Mouse (Mus musculus) hindbrain, embryonic 15.5 days (tissue): ENCODE measurements around the gene Igfbp5. TPM values are rescaled to one million over a fixed set of nuclear protein-coding genes. Genes with fewer than 3 reads are reported as not detected.

Experiments
- ATAC-seq: fragments of 200-750 bp; cut with Nextera tagmentation; 2 replicates; pipeline ENCODE4 v1.8.0; 2017; ENCODE audit warnings: low read depth, moderate number of reproducible peaks, moderate TSS enrichment; ENCODE audit not compliant: low FRiP score
- H3K27ac ChIP-seq: fragments of 300-500 bp; sonication (generic); replicated peaks from 2 replicates; pipeline ENCODE4 v1.5.1; 2015; ENCODE audit warnings: mild to moderate bottlenecking, inconsistent platforms
- H3K27me3 ChIP-seq: fragments of 300-500 bp; sonication (generic); 2 replicates; pipeline ENCODE4 v1.6.1; 2015; ENCODE audit warnings: control low read depth, inconsistent platforms
- H3K36me3 ChIP-seq: fragments of 300-500 bp; sonication (generic); 2 replicates; pipeline ENCODE4 v1.6.1; 2015; ENCODE audit warnings: control low read depth, inconsistent platforms
- H3K4me1 ChIP-seq: fragments of 300-500 bp; sonication (generic); replicated peaks from 2 replicates; pipeline ENCODE4 v1.6.1; 2015; ENCODE audit warnings: control low read depth, inconsistent platforms
- H3K4me2 ChIP-seq: fragments of 300-500 bp; sonication (generic); 2 replicates; pipeline ENCODE4 v1.6.1; 2015; ENCODE audit warnings: moderate library complexity, mild to moderate bottlenecking, inconsistent platforms
- H3K4me3 ChIP-seq: fragments of 300-500 bp; sonication (generic); 2 replicates; pipeline ENCODE4 v1.5.1; 2015; ENCODE audit warnings: mild to moderate bottlenecking, inconsistent platforms
- H3K9ac ChIP-seq: fragments of 300-500 bp; sonication (generic); 2 replicates; pipeline ENCODE4 v1.6.1; 2015; ENCODE audit warnings: inconsistent platforms
- H3K9me3 ChIP-seq: fragments of 300-500 bp; sonication (generic); 2 replicates; pipeline ENCODE4 v1.6.1; 2016; ENCODE audit warnings: control low read depth, inconsistent platforms
- WGBS: fragments of 180-500 bp; shearing (Covaris S2); methylation state at CpG from one replicate; pipeline ENCODE4 v1.1.7; 2015; 5-methylcytosine and 5-hydroxymethylcytosine counted together
- polyA plus RNA-seq: library from polyadenylated mRNA; unstranded; fragments of >200 nt; fragmentation: Nextera tagmentation; extraction: Ambion mirVana; gene quantifications from 2 replicates; pipeline ENCODE4 v1.2.1, GENCODE M21; 2015

The Igfbp5 gene
- polyA plus RNA-seq, 1 experiment from 2014 or later = 56.5 TPM

DNA sequence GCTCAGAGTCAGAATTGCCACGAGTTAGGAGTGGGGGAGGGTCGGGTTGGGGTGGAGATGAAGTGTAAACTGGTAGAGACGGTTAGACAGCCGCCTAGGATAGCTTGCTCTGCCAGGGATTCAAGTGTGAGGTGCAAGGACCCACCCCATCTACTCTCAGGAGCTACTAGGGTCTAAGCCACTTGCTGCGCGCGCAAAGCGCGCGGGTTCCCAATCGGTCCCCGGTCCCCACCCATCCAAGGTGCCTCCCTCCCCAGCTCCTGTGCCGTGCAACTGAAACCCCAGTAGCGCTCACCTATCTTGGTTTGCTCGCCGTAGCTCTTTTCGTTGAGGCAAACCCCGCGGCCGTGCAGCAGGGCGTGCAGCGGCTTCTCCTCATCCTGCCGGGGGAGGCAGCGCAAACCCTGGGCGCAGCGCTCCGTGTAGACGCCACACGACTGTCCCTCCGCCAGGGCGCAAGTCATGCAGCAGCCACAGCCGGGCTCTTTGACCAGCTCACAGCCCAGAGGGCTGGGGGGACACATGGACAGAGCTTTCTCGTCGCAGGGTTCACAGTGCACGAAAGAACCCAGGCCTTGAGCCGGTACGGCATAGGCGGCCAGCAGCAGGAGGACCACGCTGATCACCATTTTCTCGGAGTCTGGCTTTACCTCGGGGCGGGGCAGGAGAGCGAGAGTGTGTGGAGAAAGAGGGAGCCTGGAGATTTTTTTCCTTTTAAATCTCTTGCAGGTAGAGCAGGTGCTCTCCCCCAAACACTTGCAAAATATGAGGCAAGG lies 985 bp downstream of the Igfbp5 start:
- peak; percentile 12; the same call in 1 of the 2 replicates for ATAC-seq
- under 1% methylated on average over 43 of the region's 43 CpGs for WGBS
- no peaks in the 10 kb centered on the region for H3K9me3 ChIP-seq
- peak overlapping the region; percentile 98 for H3K4me2 ChIP-seq
- H3K4me1 ChIP-seq = peaks cover 62% of the 10 kb centered on the region
- 0 out of 2 replicates have a peak, but pooled peaks cover 4% of the 10 kb centered on the region for H3K27me3 ChIP-seq
- H3K4me3 ChIP-seq = peak overlapping the region; percentile 54
- H3K36me3 ChIP-seq = no peaks in the 10 kb centered on the region
- H3K27ac ChIP-seq = peak overlapping the region; percentile 78
- H3K9ac ChIP-seq = peak overlapping the region; percentile 64

- Histone ChIP-seq H3K27me3 (0 out of 2 replicates have a peak, but pooled peaks cover 4% of the 10 kb centered on the region), H3K36me3 (no peaks in the 10 kb centered on the region), H3K4me1 (peaks cover 57% of the 10 kb centered on the region), H3K9me3 (no peaks in the 10 kb centered on the region), H3K27ac (peak overlapping the region; percentile 78), H3K4me2 (peak overlapping the region; percentile 98), H3K9ac (peak overlapping the region; percentile 64; the same call in 1 of the 2 replicates), H3K4me3 (peak overlapping the region; percentile 54)
- under 1% methylated on average over 16 of the region's 16 CpGs for whole genome bisulfite sequencing
- ATAC-seq = no peak
Observed at GRCm38 (mm10) chr1:72873078-72873477, 1.6 kb downstream of the Igfbp5 start.

DNA sequence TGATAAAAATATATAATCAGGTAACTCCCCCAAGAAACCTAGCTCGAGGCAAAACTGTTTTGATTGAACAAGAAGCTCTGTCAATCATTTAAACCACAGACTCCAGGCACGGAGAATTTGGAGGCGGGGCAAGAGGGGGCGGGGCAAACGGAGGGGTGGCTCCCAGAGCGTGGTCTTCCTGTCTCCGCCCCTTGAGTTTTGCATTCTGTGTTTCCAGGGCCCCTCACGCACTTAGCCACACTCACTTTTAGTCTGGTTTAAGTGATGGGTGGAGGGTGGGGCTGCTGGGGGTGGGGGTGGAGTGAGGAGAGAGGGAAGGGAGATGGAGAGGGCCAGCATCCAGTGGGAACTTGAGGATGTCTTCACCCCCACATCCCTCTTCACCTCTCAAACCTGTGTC lies 2.2 kb downstream of the Igfbp5 start:
- H3K4me1 ChIP-seq = peaks cover 55% of the 10 kb centered on the region
- peak overlapping the region; percentile 98 for H3K4me2 ChIP-seq
- H3K36me3 ChIP-seq = no peaks in the 10 kb centered on the region
- H3K4me3 ChIP-seq = peak overlapping the region; percentile 54
- peak overlapping the region; percentile 22; the same call in 1 of the 2 replicates for H3K9ac ChIP-seq
- 0 out of 2 replicates have a peak, but pooled peaks cover 4% of the 10 kb centered on the region for H3K27me3 ChIP-seq
- H3K27ac ChIP-seq = peak overlapping the region; percentile 78
- WGBS = under 1% methylated on average over 8 of the region's 8 CpGs
- no peaks in the 10 kb centered on the region for H3K9me3 ChIP-seq
- peak; percentile 53 for ATAC-seq

DNA sequence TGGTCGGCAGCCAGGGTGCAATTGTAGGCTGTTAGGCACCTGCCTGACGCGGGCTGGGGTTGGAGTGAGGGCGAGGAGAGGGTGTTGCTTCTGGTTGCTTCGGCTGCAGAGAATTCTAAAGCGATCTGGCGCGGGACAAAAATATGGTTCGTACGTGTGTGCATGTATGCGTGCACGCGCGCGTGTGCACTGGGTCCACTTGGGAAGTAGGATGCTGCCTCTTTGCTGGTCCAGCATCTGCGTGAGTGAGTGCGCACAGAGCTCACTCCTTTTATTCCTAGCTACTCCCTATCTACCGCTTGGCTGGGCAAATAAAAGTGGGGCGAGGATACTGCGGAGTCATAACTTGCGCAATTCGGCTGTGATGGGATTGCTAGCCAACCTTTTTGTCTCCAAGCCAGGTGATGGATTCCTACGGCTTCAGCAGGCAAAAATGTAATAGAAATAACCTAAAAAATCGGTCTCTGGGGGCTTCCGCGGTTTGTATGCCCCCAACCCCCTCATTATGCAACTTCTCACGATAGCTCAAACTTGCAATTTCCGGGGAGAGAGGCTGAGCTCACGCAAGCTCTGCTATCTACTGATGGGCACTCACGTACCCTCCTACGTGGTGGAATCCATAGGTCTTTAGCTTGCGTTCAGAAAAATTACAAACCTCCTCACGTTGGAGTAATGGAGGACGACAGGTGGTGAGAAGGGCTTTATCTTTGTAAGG lies 2.8 kb downstream of the Igfbp5 start:
- Histone ChIP-seq H3K27me3 (0 out of 2 replicates have a peak, but pooled peaks cover 4% of the 10 kb centered on the region), H3K9me3 (no peaks in the 10 kb centered on the region), H3K4me3 (peak overlapping the region; percentile 54), H3K27ac (peak overlapping the region; percentile 65), H3K4me2 (peak overlapping the region; percentile 98), H3K9ac (peak overlapping the region; percentile 45), H3K36me3 (no peaks in the 10 kb centered on the region), H3K4me1 (peaks cover 58% of the 10 kb centered on the region)
- WGBS = under 1% methylated on average over 34 of the region's 34 CpGs
- ATAC-seq = peak; percentile 23

DNA sequence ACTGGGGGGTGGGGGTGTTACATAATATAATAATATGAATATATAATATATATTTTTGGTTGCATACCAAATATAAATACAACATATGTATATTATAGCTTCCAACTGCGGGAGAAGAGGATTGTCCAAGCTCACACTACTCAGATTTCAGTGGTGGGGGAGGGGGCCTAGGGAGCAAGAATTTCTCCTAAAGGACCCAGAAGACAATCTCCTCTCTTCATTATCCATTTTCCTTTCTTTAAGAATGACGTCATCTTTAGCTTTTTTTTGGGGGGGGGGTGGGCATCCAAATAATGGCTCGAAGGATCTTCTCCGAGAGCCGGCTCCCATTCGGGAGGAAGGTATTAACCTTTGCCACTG lies 3.4 kb downstream of the Igfbp5 start:
- peak overlapping the region; percentile 45 for H3K9ac ChIP-seq
- H3K27ac ChIP-seq = peak overlapping the region; percentile 65
- WGBS = under 1% methylated on average over 6 of the region's 6 CpGs
- ATAC-seq = 0 out of 2 replicates have a peak, but pooled peaks have one; percentile 19
- no peaks in the 10 kb centered on the region for H3K36me3 ChIP-seq
- H3K9me3 ChIP-seq = no peaks in the 10 kb centered on the region
- peak overlapping the region; percentile 98 for H3K4me2 ChIP-seq
- peaks cover 59% of the 10 kb centered on the region for H3K4me1 ChIP-seq
- peak overlapping the region; percentile 54 for H3K4me3 ChIP-seq
- H3K27me3 ChIP-seq = 0 out of 2 replicates have a peak, but pooled peaks cover 4% of the 10 kb centered on the region

GRCm38 (mm10) chr1:72870615-72871336 lies 3.9 kb downstream of the Igfbp5 start:
- Histone ChIP-seq H3K9me3 (no peaks in the 10 kb centered on the region), H3K4me3 (peak overlapping the region; percentile 54), H3K9ac (peak overlapping the region; percentile 45), H3K27ac (peak overlapping the region; percentile 65), H3K27me3 (0 out of 2 replicates have a peak, but pooled peaks cover 4% of the 10 kb centered on the region), H3K4me2 (peak overlapping the region; percentile 98), H3K4me1 (peaks cover 61% of the 10 kb centered on the region), H3K36me3 (no peaks in the 10 kb centered on the region)
- 1% methylated on average over 20 of the region's 20 CpGs for WGBS
- ATAC-seq = peak; percentile 59

GRCm38 (mm10) chr1:72869681-72870614 lies 4.7 kb downstream of the Igfbp5 start:
- Histone ChIP-seq H3K36me3 (no peaks in the 10 kb centered on the region), H3K4me1 (peaks cover 55% of the 10 kb centered on the region), H3K4me2 (peak overlapping the region; percentile 98), H3K27me3 (0 out of 2 replicates have a peak, but pooled peaks cover 4% of the 10 kb centered on the region), H3K9me3 (no peaks in the 10 kb centered on the region), H3K9ac (peak overlapping the region; percentile 45), H3K4me3 (peak overlapping the region; percentile 54), H3K27ac (peak overlapping the region; percentile 65)
- no peak for ATAC-seq
- WGBS = 4% methylated on average over 22 of the region's 22 CpGs

DNA sequence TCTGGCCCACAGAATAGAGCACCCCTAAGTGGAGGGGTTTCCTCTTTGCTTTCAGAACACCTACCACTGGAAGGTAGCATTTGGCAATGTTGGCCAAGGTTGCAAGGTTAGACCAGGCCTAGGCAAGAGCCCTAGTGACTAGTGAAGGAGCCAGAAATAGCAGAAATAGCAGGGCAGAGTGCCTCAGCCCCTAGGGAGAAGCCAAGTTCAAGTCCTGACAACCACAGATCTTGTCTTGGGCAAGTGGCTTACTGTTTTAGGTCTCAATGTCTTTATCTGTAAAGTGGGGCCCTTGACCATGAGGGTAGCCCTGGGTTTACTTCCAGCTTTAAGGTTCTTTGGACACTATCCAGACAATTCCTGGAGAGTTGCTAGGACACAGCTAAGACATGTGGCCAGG lies 5.4 kb downstream of the Igfbp5 start:
- Histone ChIP-seq H3K36me3 (no peaks in the 10 kb centered on the region), H3K4me3 (no peak overlapping the region), H3K9ac (no peak overlapping the region), H3K27me3 (0 out of 2 replicates have a peak, but pooled peaks cover 4% of the 10 kb centered on the region), H3K27ac (no peak overlapping the region), H3K4me2 (peak overlapping the region; percentile 98), H3K9me3 (no peaks in the 10 kb centered on the region), H3K4me1 (peaks cover 49% of the 10 kb centered on the region)
- no peak for ATAC-seq

DNA sequence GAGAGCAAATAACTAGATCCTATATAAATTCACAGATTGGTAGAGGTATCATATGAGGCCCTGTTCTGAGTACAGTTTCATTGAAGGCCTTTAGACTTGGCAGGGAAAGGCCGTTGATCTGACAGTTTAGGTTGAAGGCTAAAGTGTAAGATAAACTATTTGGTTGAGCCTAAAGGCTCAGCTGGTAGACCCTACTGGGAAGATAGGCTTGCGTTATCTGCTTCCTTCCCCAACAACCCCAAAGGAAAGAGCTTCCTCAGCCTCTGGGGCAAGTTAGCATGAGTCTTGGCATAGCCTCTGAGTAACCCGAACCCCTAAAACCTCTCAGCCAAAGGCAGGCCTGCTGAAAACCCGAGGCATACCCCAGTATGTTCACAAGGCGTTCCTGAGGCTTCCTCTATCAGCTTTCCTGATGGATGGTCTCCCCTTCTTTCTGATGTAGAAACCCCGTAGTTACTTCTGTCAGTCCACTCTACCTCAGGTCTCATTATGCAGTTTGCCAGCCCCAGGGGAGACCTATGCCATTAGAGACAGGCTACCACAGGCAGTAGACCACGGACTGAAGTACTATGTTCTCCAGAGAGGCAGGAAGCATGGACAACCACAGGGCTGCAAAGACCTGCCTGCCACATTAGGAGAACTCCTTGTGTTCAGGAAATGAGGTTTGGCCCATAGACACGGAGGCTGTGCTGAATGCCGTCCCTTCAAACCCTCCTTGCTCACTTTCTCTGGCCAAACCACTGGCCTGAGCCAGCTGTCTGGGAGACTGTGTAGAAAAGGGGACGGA lies 6.1 kb downstream of the Igfbp5 start:
- no peak for ATAC-seq
- H3K36me3 ChIP-seq = no peaks in the 10 kb centered on the region
- peak overlapping the region; percentile 98; the same call in 1 of the 2 replicates for H3K4me2 ChIP-seq
- H3K27ac ChIP-seq = no peak overlapping the region
- H3K9ac ChIP-seq = no peak overlapping the region
- H3K4me3 ChIP-seq = no peak overlapping the region
- 0 out of 2 replicates have a peak, but pooled peaks cover 4% of the 10 kb centered on the region for H3K27me3 ChIP-seq
- peaks cover 42% of the 10 kb centered on the region for H3K4me1 ChIP-seq
- 71% methylated on average over 10 of the region's 10 CpGs for WGBS
- no peaks in the 10 kb centered on the region for H3K9me3 ChIP-seq

DNA sequence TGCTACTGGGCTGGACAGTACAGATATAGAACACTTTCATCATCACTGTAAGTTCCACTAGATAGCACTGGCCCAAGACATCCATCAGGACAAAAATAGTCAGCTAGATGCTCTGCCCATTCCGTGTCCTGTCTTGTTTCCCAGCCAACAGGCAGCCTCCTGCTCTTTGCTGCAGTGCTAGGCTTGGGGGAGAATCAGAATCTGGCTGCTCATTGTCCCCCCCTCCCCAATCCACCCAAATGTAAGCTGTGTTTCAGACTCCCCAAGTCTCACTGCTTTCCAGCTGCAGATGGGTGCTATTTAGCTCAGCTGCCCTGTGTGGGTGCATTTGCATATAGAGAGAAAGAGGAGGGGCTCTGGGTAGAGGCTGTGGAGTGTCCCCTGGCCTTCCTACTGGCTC lies 7.3 kb downstream of the Igfbp5 start:
- WGBS = 31% methylated on average over 1 of the region's 1 CpGs
- no peak overlapping the region for H3K9ac ChIP-seq
- no peaks in the 10 kb centered on the region for H3K36me3 ChIP-seq
- no peak overlapping the region for H3K27ac ChIP-seq
- peaks cover 31% of the 10 kb centered on the region for H3K4me1 ChIP-seq
- 0 out of 2 replicates have a peak, but pooled peaks cover 4% of the 10 kb centered on the region for H3K27me3 ChIP-seq
- no peak for ATAC-seq
- no peak overlapping the region for H3K4me2 ChIP-seq
- H3K4me3 ChIP-seq = no peak overlapping the region
- no peaks in the 10 kb centered on the region for H3K9me3 ChIP-seq
